Mouse (Mus musculus): Measurements from ENCODE around the gene Vps37b. TPM values are rescaled to one million over a fixed set of nuclear protein-coding genes. Genes with fewer than 3 reads are reported as not detected.

Vps37b gene
- 10 to 100 TPM; 22.6 TPM for polyA plus RNA-seq (2012; fragmentation: generic; extraction: Trizol)

DNA sequence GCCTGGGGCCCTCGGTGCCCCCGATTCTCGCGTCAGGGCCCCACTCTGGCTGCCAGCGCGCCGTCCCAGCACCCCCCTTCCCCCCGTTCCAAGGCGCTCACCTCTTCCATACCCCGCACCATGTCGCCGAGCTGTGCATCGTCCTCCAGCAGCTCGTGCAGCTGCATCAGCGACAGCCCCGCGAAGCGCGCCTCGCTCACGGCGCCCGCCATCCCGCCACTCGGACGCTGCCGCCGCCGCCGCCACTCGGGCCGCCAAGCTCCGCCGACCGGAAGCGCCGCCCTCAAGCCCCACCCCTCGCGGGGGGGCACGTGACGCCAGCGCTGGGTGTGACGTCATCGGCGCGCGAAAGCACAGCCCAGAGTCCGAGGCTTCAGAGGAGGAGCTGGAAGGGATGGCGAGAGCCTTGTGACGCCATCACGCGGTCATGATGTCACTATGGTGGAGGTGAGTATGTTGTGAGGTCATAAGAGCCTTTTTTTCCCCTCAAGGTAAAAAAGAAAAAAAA, at the start of gene Vps37b:
Vps37b (minus strand) TSS at position 270 of the 508 bp plus-strand sequence.

DNA sequence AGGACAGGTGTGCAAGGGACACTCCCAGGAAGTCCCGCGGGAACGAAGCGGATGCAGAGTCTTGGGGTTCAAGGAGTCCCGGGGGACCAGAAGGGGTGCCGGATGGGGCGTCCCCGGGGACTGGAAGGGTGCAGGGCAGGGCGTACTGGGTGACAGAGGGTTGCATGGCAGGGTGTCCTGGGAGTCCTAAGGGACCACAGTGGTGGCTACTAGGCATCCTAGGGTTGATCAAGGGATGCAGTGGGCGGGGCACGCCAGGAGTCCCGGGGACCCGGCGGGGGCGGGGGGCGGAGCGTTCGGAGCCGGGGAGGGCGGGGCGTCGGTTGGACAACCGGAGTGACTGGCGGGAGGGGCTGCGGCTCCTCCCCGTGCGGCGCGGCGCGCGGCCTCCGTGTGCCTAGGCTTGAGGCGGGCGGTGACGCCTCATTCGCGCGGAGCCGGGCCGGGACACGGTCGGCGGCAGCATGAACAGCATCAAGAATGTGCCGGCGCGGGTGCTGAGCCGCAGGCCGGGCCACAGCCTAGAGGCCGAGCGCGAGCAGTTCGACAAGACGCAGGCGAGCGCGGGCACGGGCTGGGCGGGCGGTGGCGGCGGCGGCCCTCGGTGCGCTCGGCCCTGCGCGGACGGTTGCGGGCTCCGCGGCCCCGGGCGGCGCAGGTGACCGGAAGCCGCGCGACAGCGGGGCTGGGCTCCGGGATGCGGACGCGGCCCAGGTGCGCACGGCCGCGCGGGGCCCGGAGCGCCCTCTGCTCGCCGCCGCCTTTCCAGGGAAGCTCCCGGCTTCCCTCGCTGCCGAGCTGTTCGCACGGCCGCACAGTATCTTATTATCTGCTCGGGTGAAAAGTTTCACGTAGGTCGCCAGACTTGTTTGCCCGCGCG, 58.5 kb downstream of the Vps37b start, which contains the start of gene Hip1r:
Hip1r (plus strand) TSS at position 330 of the 880 bp plus-strand sequence.

Other genes starting within 250 kb of the Vps37b start
- gene Hcar2, start 166.8 kb downstream of the Vps37b start, polyA plus RNA-seq (2012; fragmentation: generic; extraction: Trizol) = not detected
- gene Hcar1, start 152.2 kb downstream of the Vps37b start, polyA plus RNA-seq (2012; fragmentation: generic; extraction: Trizol) = under 1 TPM in 1 of 2 experiments, not detected in 1; 0.40 TPM
- 10 to 100 TPM; 10.1 to 27.1 TPM for gene Denr, start 125.1 kb downstream of the Vps37b start, polyA plus RNA-seq (2012; fragmentation: generic; extraction: Trizol)
- under 1 TPM in 1 of 2 experiments, not detected in 1; 0.66 TPM for gene Gm43518, start 104.9 kb downstream of the Vps37b start, polyA plus RNA-seq (2012; fragmentation: generic; extraction: Trizol)
- gene Ccdc62, start 101.6 kb downstream of the Vps37b start, polyA plus RNA-seq (2012; fragmentation: generic; extraction: Trizol) = 1 to 10 TPM; 1.5 to 3.4 TPM
- 10 to 100 TPM; 10.4 to 10.5 TPM for gene Hip1r, start 58.6 kb downstream of the Vps37b start, polyA plus RNA-seq (2012; fragmentation: generic; extraction: Trizol)
- gene Abcb9, start 63.5 kb upstream of the Vps37b start, polyA plus RNA-seq (2012; fragmentation: generic; extraction: Trizol) = 1 to 10 TPM; 2.2 to 3.2 TPM
- 10 to 100 TPM; 13.7 to 17.9 TPM for gene Ogfod2, start 80.0 kb upstream of the Vps37b start, polyA plus RNA-seq (2012; fragmentation: generic; extraction: Trizol)
- gene Arl6ip4, start 83.8 kb upstream of the Vps37b start, polyA plus RNA-seq (2012; fragmentation: generic; extraction: Trizol) = 10 to 100 TPM; 83.0 to 88.9 TPM
- gene Pitpnm2, start 217.5 kb upstream of the Vps37b start, polyA plus RNA-seq (2012; fragmentation: generic; extraction: Trizol) = 1 to 10 TPM; 4.2 to 9.2 TPM

Measured in C3H10T1/2 (cell line).